Mouse (Mus musculus) limb, embryonic 14.5 days (tissue): ENCODE results near the gene Pigl. TPM values are rescaled to one million over a fixed set of nuclear protein-coding genes. Genes with fewer than 3 reads are reported as not detected.
A peak's percentile ranks its signal among the peaks of the same experiment; 100 is the strongest.

Experiments used
- ATAC-seq: fragments of 200-750 bp; cut with Nextera tagmentation; 2 replicates; pipeline ENCODE4 v1.8.0; 2017; ENCODE audit warnings: low read depth, moderate number of reproducible peaks, moderate TSS enrichment; ENCODE audit not compliant: low FRiP score
- DNase-seq: peaks from one replicate; pipeline ENCODE4 v3.0.0-alpha.2; 2015; ENCODE audit warnings: low spot score
- H3K27ac ChIP-seq: fragments of 300-500 bp; sonication (generic); replicated peaks from 2 replicates; pipeline ENCODE4 v1.5.1; 2014; ENCODE audit warnings: low read depth, mild to moderate bottlenecking, low read length, moderate library complexity, mixed read lengths
- H3K27me3 ChIP-seq: fragments of 300-500 bp; sonication (generic); 2 replicates; pipeline ENCODE4 v1.6.1; 2014; ENCODE audit warnings: low read length, mixed read lengths; ENCODE audit not compliant: control insufficient read depth, insufficient read depth
- H3K36me3 ChIP-seq: fragments of 300-500 bp; sonication (generic); 2 replicates; pipeline ENCODE4 v1.6.1; 2014; ENCODE audit warnings: mild to moderate bottlenecking, low read length, moderate library complexity, mixed read lengths; ENCODE audit not compliant: control insufficient read depth, insufficient read depth
- H3K4me1 ChIP-seq: fragments of 300-500 bp; sonication (generic); 2 replicates; pipeline ENCODE4 v1.6.1; 2014; ENCODE audit warnings: antibody characterized with exemption, low read length, mixed read lengths; ENCODE audit not compliant: control insufficient read depth, insufficient read depth
- H3K4me2 ChIP-seq: fragments of 300-500 bp; sonication (generic); replicated peaks from 2 replicates; pipeline ENCODE4 v1.6.1; 2014; ENCODE audit warnings: low read depth, mild to moderate bottlenecking, low read length, moderate library complexity; ENCODE audit not compliant: severe bottlenecking
- H3K4me3 ChIP-seq: fragments of 300-500 bp; sonication (generic); replicated peaks from 2 replicates; pipeline ENCODE4 v1.5.1; 2014; ENCODE audit warnings: low read length
- H3K9ac ChIP-seq: fragments of 300-500 bp; sonication (generic); 2 replicates; pipeline ENCODE4 v1.6.1; 2014; ENCODE audit warnings: mild to moderate bottlenecking, low read depth, low read length, moderate library complexity; ENCODE audit not compliant: severe bottlenecking
- H3K9me3 ChIP-seq: fragments of 300-500 bp; sonication (generic); 2 replicates; pipeline ENCODE4 v1.6.1; 2016; ENCODE audit warnings: low read length; ENCODE audit not compliant: control insufficient read depth
- POLR2A ChIP-seq: fragments of 200-500 bp; IDR thresholded peaks from 2 replicates; pipeline ENCODE4 v1.8.0; 2012; ENCODE audit warnings: inconsistent platforms, mild to moderate bottlenecking, moderate library complexity, borderline replicate concordance; ENCODE audit not compliant: insufficient read depth, insufficient read length; ENCODE audit errors: extremely low read depth
- WGBS: fragments of 180-500 bp; shearing (Covaris S2); extraction: QIAGEN DNeasy Blood & Tissue Kit; methylation state at CpG from one replicate; pipeline ENCODE4 v1.1.7; 2014; 5-methylcytosine and 5-hydroxymethylcytosine counted together
- polyA plus RNA-seq, 2 experiments: library from polyadenylated mRNA; depleted of rRNA in 1 of 2; stranded (reverse) in 1 of 2; unstranded in 1 of 2; fragments of >200 nt; fragmentation: Nextera tagmentation in 1 of 2; extraction: Ambion mirVana in 1 of 2; gene quantifications; 2 replicates each; pipeline versions ENCODE4 v1.2.1 to v1.2.3; 2012 to 2014

The Pigl gene
- polyA plus RNA-seq, 2 experiments = 7.9 to 9.7 TPM

DNA sequence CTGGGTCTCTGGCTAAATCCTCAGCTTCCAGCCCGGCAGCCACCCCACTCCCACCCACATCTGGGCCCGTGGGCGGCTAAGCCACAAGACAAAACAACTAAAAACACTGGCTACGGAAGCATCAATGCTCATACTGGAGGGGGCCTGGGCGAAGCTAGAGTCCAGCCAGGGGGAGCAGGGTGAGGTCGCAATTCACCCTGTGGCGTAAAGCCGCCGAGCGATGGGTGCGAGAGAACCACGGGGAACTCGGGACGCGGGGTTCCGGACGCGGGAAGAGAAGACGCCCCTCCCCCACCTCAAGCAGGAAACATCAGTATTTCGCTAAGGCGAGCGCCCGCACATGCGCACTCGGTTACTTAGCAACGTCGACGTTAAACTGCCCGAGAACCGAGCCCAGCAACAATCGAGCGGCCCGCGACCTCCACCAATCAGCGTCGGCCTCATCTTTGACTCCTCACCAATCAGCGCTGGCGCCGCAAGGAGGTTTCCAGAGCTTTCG is 92.5 kb downstream of the Pigl start, which contains the start of gene Ubb:
TSS of gene Ubb (plus strand) at position 445 of the 499 bp plus-strand sequence.
- DNase-seq = peak; percentile 100
- Histone ChIP-seq H3K4me2 (peak within 1 kb of the TSS; percentile 94), H3K9ac (peak within 1 kb of the TSS; percentile 91), H3K4me1 (peaks cover 24% of the 10 kb centered on the region), H3K36me3 (peaks cover 23% of the 10 kb centered on the region), H3K4me3 (peak within 1 kb of the TSS; percentile 77), H3K9me3 (no peaks in the 10 kb centered on the region), H3K27ac (peak within 1 kb of the TSS; percentile 97), H3K27me3 (no peaks in the 10 kb centered on the region)
- TF ChIP-seq POLR2A = peak; percentile 93; the same call in 1 of the 2 replicates
- ATAC-seq = peak; percentile 97
- under 1% methylated on average over 40 of the region's 40 CpGs for WGBS

DNA sequence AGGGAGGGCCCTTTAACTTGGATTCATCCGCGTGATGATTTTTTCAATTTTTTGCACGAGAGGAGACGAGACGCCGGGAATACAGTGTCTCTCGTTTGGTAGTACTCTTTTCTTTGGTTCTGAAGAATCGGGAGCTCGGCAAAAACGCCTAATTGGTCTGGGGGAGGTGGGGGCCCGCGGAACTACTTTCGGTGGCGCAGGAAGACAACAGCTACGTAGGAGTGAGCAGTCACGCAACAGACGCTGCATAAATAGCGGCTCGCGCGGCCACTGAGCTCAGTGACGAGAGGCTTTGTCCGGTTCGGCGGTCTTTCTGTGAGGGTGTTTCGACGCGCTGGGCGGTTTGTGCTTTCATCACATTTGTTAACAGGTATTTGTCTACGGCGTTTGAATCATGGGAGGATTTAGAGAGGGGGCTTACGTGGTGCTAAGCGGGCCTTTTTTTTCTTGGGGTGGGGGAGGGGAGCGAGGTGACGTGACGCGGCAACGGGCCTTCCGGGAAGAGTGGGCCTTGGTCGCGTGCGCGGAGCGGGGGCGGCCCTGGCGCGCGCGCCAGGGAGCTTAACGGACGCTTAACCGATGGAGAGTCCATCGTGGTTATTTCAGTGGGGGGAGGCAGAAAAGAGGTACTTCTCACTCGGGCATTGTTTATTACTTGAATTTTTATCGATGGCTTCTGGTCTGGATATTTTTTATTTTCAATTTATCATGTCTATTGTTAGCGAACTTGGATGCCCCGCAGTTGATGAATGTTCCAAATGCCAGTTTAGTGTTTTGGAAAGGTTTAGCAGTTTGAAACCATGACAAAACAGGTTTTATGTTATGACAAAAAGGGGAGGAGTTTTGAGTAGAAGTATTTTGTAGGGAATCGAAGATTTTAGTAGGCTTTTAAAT is 93.2 kb downstream of the Pigl start:
- Histone ChIP-seq H3K9me3 (no peaks in the 10 kb centered on the region), H3K27ac (peak overlapping the region; percentile 81), H3K4me3 (peak overlapping the region; percentile 77), H3K36me3 (peaks cover 23% of the 10 kb centered on the region), H3K4me1 (peaks cover 24% of the 10 kb centered on the region), H3K9ac (peak overlapping the region; percentile 75), H3K4me2 (peak overlapping the region; percentile 50), H3K27me3 (no peaks in the 10 kb centered on the region)
- ATAC-seq (peak; percentile 89), DNase-seq (peak; percentile 93)
- peak; percentile 100; the same call in 1 of the 2 replicates for TF ChIP-seq POLR2A
- WGBS = under 1% methylated on average over 58 of the region's 58 CpGs

DNA sequence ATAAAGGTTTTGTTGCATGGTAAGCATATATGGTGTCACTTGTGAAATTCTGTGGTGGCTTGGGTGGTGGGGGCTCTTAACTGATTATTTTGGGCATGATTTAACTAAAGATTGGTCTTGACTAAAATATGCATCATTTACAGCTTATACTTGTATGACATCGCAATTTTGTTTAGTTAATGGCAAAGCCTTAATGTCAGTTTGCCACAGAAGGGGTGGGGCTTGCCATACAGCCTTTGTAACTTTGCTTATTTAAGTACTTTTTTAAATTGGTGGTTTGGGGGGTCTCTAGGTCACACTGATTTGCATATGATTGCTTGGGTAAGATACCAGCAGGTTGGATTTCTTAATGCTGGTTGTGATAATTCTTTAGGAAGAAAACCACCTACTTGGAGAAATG is 94.9 kb downstream of the Pigl start:
- ATAC-seq (no peak), DNase-seq (no peak)
- no peaks in the 10 kb centered on the region for H3K9me3 ChIP-seq
- peaks cover 24% of the 10 kb centered on the region for H3K4me1 ChIP-seq
- no peak overlapping the region for H3K27ac ChIP-seq
- TF ChIP-seq POLR2A = no peak
- no peaks in the 10 kb centered on the region for H3K27me3 ChIP-seq
- peak overlapping the region; percentile 46 for H3K4me3 ChIP-seq
- peaks cover 23% of the 10 kb centered on the region for H3K36me3 ChIP-seq
- peak overlapping the region; percentile 93 for H3K4me2 ChIP-seq
- 33% methylated on average over 1 of the region's 1 CpGs for WGBS
- peak overlapping the region; percentile 26 for H3K9ac ChIP-seq

DNA sequence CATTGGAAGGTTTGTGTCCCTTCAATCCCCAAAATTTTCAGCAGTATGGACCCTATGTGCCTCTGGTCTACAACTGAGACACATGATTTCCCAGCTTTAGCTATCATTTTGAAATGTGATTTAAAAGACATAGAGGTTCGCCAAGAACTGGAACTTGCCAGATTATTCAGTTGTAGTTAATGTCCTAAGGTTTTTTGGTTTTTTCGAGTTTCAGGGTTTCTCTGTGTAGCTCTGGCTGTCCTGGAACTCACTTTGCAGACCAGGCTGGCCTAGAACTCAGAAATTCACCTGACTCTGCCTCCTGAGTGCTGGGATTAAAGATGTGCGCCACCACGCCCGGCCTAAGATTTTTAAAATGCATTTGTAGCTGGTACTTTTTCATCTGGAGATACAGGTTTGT is 95.4 kb downstream of the Pigl start:
- peak overlapping the region; percentile 93 for H3K4me2 ChIP-seq
- H3K9ac ChIP-seq = peak overlapping the region; percentile 26; the same call in 1 of the 2 replicates
- H3K9me3 ChIP-seq = no peaks in the 10 kb centered on the region
- H3K27me3 ChIP-seq = no peaks in the 10 kb centered on the region
- H3K4me1 ChIP-seq = peaks cover 24% of the 10 kb centered on the region
- no peak for DNase-seq
- H3K4me3 ChIP-seq = peak overlapping the region; percentile 46
- 87% methylated on average over 5 of the region's 5 CpGs for WGBS
- peaks cover 23% of the 10 kb centered on the region for H3K36me3 ChIP-seq
- no peak for ATAC-seq
- H3K27ac ChIP-seq = no peak overlapping the region
- no peak for TF ChIP-seq POLR2A

DNA sequence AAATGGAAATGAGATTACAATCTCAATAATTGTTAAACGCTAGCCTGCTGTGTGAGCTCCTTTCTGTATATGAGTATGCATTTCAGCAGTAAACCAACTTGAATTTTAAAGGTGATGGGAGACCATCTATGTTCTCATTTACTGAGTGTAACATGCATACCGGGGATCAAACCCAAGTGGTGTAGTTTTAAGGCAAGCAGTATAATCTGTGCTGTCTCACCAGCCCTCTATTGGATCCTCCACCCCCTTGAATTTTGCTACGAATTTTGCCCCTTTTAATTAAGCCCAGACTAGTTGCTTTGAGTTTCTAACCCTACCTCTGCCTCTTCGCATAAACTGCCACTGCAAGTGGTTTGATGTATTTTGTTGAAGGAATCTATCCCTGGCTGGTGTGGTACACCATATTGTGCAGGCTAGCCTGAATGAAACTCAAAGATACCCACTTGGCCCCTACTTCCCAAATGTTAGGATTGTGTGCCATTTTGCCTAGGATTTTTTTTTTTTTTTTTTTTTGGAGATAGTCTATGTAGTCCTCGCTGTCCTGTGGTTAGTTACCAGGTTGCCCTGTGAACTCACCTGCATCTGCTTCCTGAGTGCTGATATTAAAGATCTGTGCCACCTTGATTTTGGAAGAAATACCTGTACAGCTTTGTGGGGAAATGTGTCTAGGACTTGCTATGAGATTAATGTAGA is 96.0 kb downstream of the Pigl start:
- no peak overlapping the region; the same call in 1 of the 2 replicates for H3K9ac ChIP-seq
- 68% methylated on average over 5 of the region's 5 CpGs for WGBS
- no peak for ATAC-seq

More for the DNA sequence above, 96.0 kb downstream of the Pigl start:
- DNase-seq = no peak
- H3K4me2 ChIP-seq = peak overlapping the region; percentile 93
- peaks cover 23% of the 10 kb centered on the region for H3K36me3 ChIP-seq
- H3K4me1 ChIP-seq = peaks cover 24% of the 10 kb centered on the region
- no peak for TF ChIP-seq POLR2A
- peak overlapping the region; percentile 46 for H3K4me3 ChIP-seq
- H3K9me3 ChIP-seq = no peaks in the 10 kb centered on the region
- no peak overlapping the region for H3K27ac ChIP-seq
- H3K27me3 ChIP-seq = no peaks in the 10 kb centered on the region
